Mouse (Mus musculus) heart, embryonic 13.5 days (tissue): ENCODE measurements around the gene Tns1. TPM values are rescaled to one million over a fixed set of nuclear protein-coding genes. Genes with fewer than 3 reads are reported as not detected.

Source experiments
- ATAC-seq: fragments of 200-750 bp; cut with Nextera tagmentation; 2 replicates; pipeline ENCODE4 v1.8.0; 2017; ENCODE audit warnings: moderate TSS enrichment; ENCODE audit not compliant: insufficient number of reproducible peaks, low FRiP score, low TSS enrichment; ENCODE audit errors: extremely low read depth
- H3K27ac ChIP-seq: fragments of 300-500 bp; sonication (generic); replicated peaks from 2 replicates; pipeline ENCODE4 v1.5.1; 2015; ENCODE audit warnings: moderate library complexity, mild to moderate bottlenecking, inconsistent platforms
- H3K27me3 ChIP-seq: fragments of 300-500 bp; sonication (generic); replicated peaks from 2 replicates; pipeline ENCODE4 v1.6.1; 2015; ENCODE audit warnings: mild to moderate bottlenecking, inconsistent platforms
- H3K36me3 ChIP-seq: fragments of 300-500 bp; sonication (generic); 2 replicates; pipeline ENCODE4 v1.6.1; 2015; ENCODE audit warnings: mild to moderate bottlenecking, inconsistent platforms
- H3K4me1 ChIP-seq: fragments of 300-500 bp; sonication (generic); 2 replicates; pipeline ENCODE4 v1.6.1; 2015; ENCODE audit warnings: inconsistent platforms
- H3K4me2 ChIP-seq: fragments of 300-500 bp; sonication (generic); 2 replicates; pipeline ENCODE4 v1.6.1; 2015; ENCODE audit warnings: inconsistent platforms, mild to moderate bottlenecking, moderate library complexity
- H3K4me3 ChIP-seq: fragments of 300-500 bp; sonication (generic); 2 replicates; pipeline ENCODE4 v1.5.1; 2015; ENCODE audit warnings: moderate library complexity, mild to moderate bottlenecking, inconsistent platforms
- H3K9ac ChIP-seq: fragments of 300-500 bp; sonication (generic); 2 replicates; pipeline ENCODE4 v1.6.1; 2015; ENCODE audit warnings: inconsistent platforms, mild to moderate bottlenecking, moderate library complexity
- H3K9me3 ChIP-seq: fragments of 300-500 bp; sonication (generic); 2 replicates; pipeline ENCODE4 v1.6.1; 2016; ENCODE audit warnings: inconsistent platforms
- whole genome bisulfite sequencing: fragments of 180-500 bp; shearing (Covaris S2); methylation state at CpG from one replicate; pipeline ENCODE4 v1.1.7; 2015; ENCODE audit warnings: mixed read lengths; 5-methylcytosine and 5-hydroxymethylcytosine counted together
- polyA plus RNA-seq: library from polyadenylated mRNA; unstranded; fragments of >200 nt; fragmentation: Nextera tagmentation; extraction: Ambion mirVana; gene quantifications from 2 replicates; pipeline ENCODE4 v1.2.1, GENCODE M21; 2015

The Tns1 gene
- polyA plus RNA-seq, 1 experiment from 2014 or later, result 105 TPM

DNA sequence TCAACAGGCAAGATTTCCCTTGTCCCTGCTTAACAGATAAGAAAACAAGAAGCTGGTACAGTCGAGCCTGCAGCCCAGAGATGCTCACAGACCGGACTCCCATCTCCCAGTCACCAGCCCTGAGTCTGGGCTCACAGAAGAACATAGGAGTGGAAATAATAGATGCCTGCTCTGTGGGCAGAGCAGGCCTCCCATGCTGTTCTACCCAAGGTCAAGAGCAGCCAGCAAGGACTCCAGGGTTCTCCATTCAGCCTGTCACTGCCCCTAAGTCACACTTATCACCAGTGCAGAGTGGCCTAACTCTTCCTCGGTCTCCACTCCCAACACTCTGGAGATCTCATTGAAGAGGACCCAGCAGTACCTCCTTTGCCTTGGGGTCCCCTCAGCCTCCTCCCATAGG lies 69.8 kb downstream of the Tns1 start:
- 18% methylated on average over 3 of the region's 3 CpGs for WGBS
- H3K27ac ChIP-seq, result peak overlapping the region; percentile 97
- no peak overlapping the region for H3K4me3 ChIP-seq
- H3K4me1 ChIP-seq, result peaks cover 95% of the 10 kb centered on the region
- peak overlapping the region; percentile 75 for H3K9ac ChIP-seq
- no peaks in the 10 kb centered on the region for H3K36me3 ChIP-seq
- H3K9me3 ChIP-seq, result no peaks in the 10 kb centered on the region
- H3K27me3 ChIP-seq, result no peaks in the 10 kb centered on the region
- peak overlapping the region; percentile 37 for H3K4me2 ChIP-seq
- no peak for ATAC-seq

DNA sequence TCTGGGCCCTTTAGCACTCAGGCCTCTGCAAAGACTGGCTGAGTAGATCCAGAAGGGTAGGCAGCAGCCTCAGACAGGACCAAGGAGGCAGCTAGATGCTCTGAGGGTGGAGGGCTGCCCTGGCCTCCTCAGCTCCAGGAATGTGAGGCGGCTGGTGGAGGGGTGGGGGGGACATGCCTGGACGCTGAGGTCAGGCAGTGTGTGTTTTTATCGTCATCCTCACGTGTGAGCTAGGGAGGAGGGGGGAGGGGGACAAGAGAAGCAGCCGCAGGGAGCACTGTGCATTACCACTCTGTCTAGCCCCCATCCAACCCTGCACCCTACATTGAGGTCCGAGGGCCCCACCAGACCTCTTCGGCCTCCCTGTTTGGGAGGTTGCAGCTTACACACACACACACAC lies 70.2 kb downstream of the Tns1 start:
- peaks cover 95% of the 10 kb centered on the region for H3K4me1 ChIP-seq
- H3K9ac ChIP-seq, result peak overlapping the region; percentile 75
- ATAC-seq, result peak; percentile 66
- H3K27ac ChIP-seq, result peak overlapping the region; percentile 97
- no peaks in the 10 kb centered on the region for H3K27me3 ChIP-seq
- H3K4me2 ChIP-seq, result peak overlapping the region; percentile 37
- H3K4me3 ChIP-seq, result no peak overlapping the region
- 11% methylated on average over 7 of the region's 7 CpGs for WGBS
- H3K36me3 ChIP-seq, result no peaks in the 10 kb centered on the region
- no peaks in the 10 kb centered on the region for H3K9me3 ChIP-seq

DNA sequence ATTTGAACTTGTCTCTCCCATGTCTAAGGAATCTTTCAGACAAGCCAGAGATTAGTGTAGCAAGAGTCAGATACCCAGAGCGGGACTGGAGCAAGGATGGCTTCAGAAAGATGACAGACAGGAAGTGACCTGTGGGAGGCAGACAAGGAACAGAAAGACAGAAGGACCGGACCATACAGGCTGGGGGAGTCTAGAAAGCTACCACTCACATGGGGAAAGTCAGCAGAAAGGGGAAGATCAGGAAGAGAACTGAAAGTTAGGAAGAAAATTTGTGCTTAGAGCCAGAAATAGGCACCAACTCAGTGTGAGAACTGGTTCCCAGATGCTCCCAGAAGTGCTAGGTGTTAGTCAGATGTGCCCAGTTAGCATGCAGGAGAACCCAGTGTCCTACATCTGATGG lies 71.2 kb downstream of the Tns1 start:
- peak overlapping the region; percentile 97 for H3K27ac ChIP-seq
- H3K4me2 ChIP-seq, result no peak overlapping the region
- H3K27me3 ChIP-seq, result no peaks in the 10 kb centered on the region
- H3K9ac ChIP-seq, result peak overlapping the region; percentile 75
- H3K4me3 ChIP-seq, result no peak overlapping the region
- H3K36me3 ChIP-seq, result peaks cover 7% of the 10 kb centered on the region
- ATAC-seq, result no peak
- H3K4me1 ChIP-seq, result peaks cover 95% of the 10 kb centered on the region
- WGBS, result 45% methylated on average over 2 of the region's 2 CpGs
- no peaks in the 10 kb centered on the region for H3K9me3 ChIP-seq

DNA sequence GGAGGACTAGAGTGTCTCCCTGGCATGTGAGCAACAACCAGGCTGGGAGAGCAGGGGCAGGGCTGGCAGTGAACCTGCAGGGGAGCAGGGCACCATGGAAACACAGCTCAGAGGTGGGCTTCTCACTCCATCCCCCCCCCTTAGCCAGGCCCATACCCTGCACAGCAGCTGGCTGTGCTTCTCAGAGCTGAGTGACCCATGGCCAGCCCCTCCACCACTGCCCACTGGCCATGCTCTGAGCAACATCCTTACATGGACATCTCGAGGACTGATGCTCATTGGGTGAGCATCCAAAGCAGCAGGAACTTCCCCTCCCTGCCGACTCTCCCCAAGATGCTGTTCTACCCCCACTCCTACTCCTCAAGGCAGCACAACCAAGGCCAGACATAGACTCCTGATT lies 72.9 kb downstream of the Tns1 start:
- ATAC-seq, result no peak
- Histone ChIP-seq H3K4me2 (no peak overlapping the region), H3K4me3 (no peak overlapping the region), H3K27me3 (no peaks in the 10 kb centered on the region), H3K4me1 (peaks cover 99% of the 10 kb centered on the region), H3K9ac (peak overlapping the region; percentile 35), H3K9me3 (no peaks in the 10 kb centered on the region), H3K27ac (peak overlapping the region; percentile 97), H3K36me3 (peaks cover 8% of the 10 kb centered on the region)
- 11% methylated on average over 2 of the region's 2 CpGs for WGBS

DNA sequence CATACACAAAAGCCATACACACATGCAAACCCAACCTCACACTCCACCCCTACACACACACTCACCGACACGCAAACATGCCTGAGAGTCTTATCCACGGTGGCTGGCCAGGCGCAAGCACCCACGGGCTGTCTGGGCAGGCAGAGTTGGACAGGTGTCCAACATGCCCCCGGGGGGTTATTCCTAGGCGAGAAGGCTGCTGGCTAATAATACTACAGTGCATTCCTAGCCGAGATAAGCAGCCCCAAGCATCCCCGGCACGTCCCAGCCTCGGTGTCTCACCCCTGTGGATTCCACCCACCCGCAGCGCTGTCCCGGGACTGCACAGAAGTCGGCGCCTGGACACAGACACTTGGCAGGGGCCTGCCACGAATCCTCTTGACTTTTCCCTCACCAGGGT lies 74.8 kb downstream of the Tns1 start:
- H3K4me2 ChIP-seq, result peak overlapping the region; percentile 53
- H3K9me3 ChIP-seq, result no peaks in the 10 kb centered on the region
- peak; percentile 18; the same call in 1 of the 2 replicates for ATAC-seq
- peak overlapping the region; percentile 33 for H3K9ac ChIP-seq
- peaks cover 8% of the 10 kb centered on the region for H3K36me3 ChIP-seq
- H3K4me3 ChIP-seq, result 0 out of 2 replicates have a peak overlapping the region, but pooled peaks have one; percentile 9
- 31% methylated on average over 17 of the region's 17 CpGs for WGBS
- H3K27ac ChIP-seq, result peak overlapping the region; percentile 91
- H3K4me1 ChIP-seq, result peaks cover 97% of the 10 kb centered on the region
- H3K27me3 ChIP-seq, result no peaks in the 10 kb centered on the region

DNA sequence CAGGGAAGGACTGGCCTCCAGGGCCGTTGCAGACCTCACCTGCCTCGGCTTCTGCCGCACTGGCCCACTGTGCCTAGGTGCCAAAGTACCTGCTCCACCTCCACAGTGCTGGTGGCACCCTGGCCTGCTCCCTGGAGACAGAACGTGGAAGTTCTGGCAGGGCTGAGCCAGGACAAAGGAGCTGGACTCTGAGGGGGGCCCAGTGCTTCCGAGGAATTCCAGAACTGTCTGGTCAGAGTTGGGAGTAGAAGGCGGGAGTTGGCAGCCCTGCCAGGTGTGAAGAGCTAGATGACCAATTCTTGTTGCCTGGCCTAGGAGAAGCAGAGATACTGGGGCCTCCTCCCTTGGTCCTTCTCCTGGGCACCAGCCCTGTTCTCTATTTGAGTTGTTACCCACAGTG lies 76.5 kb downstream of the Tns1 start:
- H3K27me3 ChIP-seq, result no peaks in the 10 kb centered on the region
- H3K27ac ChIP-seq, result peak overlapping the region; percentile 40
- no peaks in the 10 kb centered on the region for H3K9me3 ChIP-seq
- H3K36me3 ChIP-seq, result peaks cover 8% of the 10 kb centered on the region
- H3K4me2 ChIP-seq, result no peak overlapping the region
- peaks cover 97% of the 10 kb centered on the region for H3K4me1 ChIP-seq
- no peak overlapping the region for H3K4me3 ChIP-seq
- no peak for ATAC-seq
- 59% methylated on average over 6 of the region's 6 CpGs for WGBS
- H3K9ac ChIP-seq, result peak overlapping the region; percentile 38; the same call in 1 of the 2 replicates

DNA sequence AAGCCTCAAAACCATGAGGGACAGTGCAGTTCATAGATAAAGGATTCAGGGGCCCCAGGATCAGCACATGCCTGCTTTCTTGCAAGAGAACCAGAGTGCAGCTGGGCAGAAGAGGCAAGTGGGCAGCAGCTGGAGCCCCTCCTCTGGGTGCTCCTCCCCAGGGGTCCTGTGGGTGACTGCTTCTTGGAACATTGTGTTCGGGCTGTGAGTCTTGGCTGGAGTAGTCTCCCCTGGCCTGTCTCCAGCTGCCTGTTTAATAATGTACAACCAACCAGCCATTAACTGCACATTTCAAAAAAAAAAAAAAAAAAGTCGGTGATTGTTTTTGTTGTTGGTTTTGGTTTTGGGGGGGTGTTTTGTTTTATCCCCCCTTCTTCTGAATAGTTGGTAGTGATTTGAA lies 76.9 kb downstream of the Tns1 start:
- ATAC-seq, result no peak
- Histone ChIP-seq H3K4me1 (peaks cover 97% of the 10 kb centered on the region), H3K4me2 (no peak overlapping the region), H3K36me3 (peaks cover 8% of the 10 kb centered on the region), H3K9ac (peak overlapping the region; percentile 38; the same call in 1 of the 2 replicates), H3K27me3 (no peaks in the 10 kb centered on the region), H3K4me3 (no peak overlapping the region), H3K27ac (peak overlapping the region; percentile 40; the same call in 1 of the 2 replicates), H3K9me3 (no peaks in the 10 kb centered on the region)
- 57% methylated on average over 2 of the region's 2 CpGs for WGBS

DNA sequence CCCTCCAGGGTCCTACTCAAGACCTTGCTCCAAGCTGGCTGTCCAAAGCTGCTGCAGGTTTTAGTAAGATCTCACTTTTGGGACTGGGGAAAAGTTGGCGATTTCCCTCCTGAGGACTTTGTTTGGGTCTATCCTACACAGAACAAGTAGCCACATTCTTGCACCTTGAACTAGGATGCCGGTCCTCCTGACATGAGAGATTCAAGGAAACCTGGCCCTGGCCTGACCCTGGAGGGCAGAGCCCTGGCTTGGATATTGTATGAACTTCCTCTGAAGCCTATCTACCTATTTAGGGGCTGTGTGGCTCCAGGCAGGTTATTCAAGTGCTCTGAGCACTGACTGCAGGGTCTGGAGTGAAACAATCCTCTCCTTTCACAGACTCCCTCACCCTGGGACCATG lies 79.2 kb downstream of the Tns1 start:
- H3K27me3 ChIP-seq, result no peaks in the 10 kb centered on the region
- WGBS, result 81% methylated on average over 2 of the region's 2 CpGs
- no peak overlapping the region for H3K9ac ChIP-seq
- no peak for ATAC-seq
- H3K9me3 ChIP-seq, result no peaks in the 10 kb centered on the region
- no peak overlapping the region for H3K4me2 ChIP-seq
- 0 out of 2 replicates have a peak overlapping the region, but pooled peaks have one; percentile 93 for H3K27ac ChIP-seq
- H3K36me3 ChIP-seq, result peaks cover 8% of the 10 kb centered on the region
- H3K4me3 ChIP-seq, result no peak overlapping the region
- H3K4me1 ChIP-seq, result peaks cover 97% of the 10 kb centered on the region

DNA sequence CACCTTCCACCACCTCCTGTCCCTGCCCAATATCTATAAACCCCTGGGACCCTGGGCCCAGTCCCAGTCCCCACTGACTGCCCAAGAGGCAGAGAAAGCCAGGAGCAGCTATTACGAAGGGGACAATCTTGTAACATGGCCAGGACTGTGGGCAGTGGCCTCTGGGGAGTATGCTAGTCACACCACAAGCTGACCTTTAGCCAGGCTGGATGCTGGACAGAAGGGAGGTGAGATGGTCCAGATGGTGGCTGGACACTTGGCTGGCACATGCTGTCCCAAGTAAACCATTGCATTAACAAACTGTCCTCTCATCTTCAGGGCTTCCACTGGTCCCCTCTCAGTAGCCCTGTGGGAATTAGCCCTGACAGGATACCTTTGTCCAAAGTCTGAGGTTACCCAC lies 79.8 kb downstream of the Tns1 start:
- no peak for ATAC-seq
- H3K27me3 ChIP-seq, result no peaks in the 10 kb centered on the region
- peak overlapping the region; percentile 93 for H3K27ac ChIP-seq
- no peak overlapping the region for H3K4me2 ChIP-seq
- no peaks in the 10 kb centered on the region for H3K9me3 ChIP-seq
- no peak overlapping the region for H3K4me3 ChIP-seq
- no peak overlapping the region for H3K9ac ChIP-seq
- WGBS, result 48% methylated on average over 1 of the region's 1 CpGs
- peaks cover 8% of the 10 kb centered on the region for H3K36me3 ChIP-seq
- H3K4me1 ChIP-seq, result peaks cover 97% of the 10 kb centered on the region

DNA sequence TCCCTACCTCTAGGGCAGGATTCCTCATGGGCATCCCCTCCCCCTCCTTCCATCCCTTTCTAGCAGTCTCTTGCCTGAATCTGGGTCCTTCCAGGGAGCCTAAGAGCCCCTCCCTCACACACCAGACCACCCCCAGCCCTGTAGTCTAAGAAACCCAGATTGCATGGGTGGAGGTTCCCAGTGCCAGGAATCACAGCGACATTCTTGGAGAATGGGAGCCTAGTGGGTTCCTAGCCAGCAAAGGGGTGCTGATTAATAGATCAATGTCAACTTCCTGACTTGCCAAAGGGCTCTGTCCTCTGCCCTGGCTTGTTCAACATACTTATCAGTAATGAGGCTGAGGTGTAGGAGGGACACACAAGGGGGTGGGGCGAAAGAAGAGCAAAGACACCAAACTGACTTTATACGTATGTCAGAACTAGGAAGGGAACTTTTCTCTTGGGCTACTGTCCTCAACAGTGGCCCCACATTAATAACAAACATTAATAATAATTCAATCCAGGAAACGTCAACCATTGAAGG lies 80.6 kb downstream of the Tns1 start:
- ATAC-seq, result no peak
- Histone ChIP-seq H3K4me2 (peak overlapping the region; percentile 54; the same call in 1 of the 2 replicates), H3K4me1 (peaks cover 97% of the 10 kb centered on the region), H3K4me3 (no peak overlapping the region), H3K36me3 (peaks cover 7% of the 10 kb centered on the region), H3K9ac (peak overlapping the region; percentile 75), H3K27me3 (no peaks in the 10 kb centered on the region), H3K27ac (peak overlapping the region; percentile 93), H3K9me3 (no peaks in the 10 kb centered on the region)
- WGBS, result 35% methylated on average over 4 of the region's 4 CpGs

DNA sequence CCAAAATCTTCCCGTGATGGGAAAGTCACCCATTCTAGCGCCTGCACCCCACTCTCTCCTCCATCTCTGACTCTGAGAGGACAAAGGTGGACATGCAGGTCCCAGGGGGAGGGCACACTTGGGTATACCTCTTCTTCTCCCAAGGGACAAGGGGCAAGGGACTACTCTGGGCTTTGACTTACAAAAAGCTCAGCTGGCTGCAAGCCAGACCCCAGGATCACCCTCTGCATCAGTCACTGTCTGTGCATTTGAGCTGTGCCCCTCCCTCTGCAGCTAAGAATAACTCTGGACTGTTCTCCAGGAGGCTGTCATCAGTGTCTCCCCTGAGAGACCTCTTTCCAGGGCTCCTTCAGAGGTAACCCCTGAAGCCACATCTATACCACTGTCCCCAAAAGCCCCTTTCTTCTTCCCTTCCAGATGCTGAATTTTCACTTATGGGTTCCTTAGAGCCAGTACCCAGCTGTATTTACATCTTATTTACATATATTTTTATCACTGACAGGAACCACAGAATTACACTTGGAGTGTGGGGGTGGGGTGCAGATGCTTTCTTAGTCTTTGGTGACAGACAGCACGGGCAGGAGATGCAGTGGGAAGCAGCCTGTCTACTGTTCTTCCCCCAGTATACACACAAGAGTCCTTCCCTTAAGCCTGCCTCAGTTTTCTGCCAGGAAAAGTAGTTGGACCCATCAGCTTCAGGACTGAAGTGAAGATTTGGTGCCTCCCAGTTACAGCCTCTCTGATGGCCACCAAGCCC lies 81.4 kb downstream of the Tns1 start:
- Histone ChIP-seq H3K4me2 (peak overlapping the region; percentile 54), H3K27ac (peak overlapping the region; percentile 93), H3K36me3 (no peaks in the 10 kb centered on the region; the same call in 1 of the 2 replicates), H3K4me3 (no peak overlapping the region; the same call in 1 of the 2 replicates), H3K27me3 (no peaks in the 10 kb centered on the region), H3K9ac (peak overlapping the region; percentile 75), H3K4me1 (peaks cover 97% of the 10 kb centered on the region), H3K9me3 (no peaks in the 10 kb centered on the region)
- ATAC-seq, result no peak
- WGBS, result 31% methylated on average over 3 of the region's 3 CpGs
